Comparison of ENCODE assay signal across 14 mouse cellular contexts in the genomic region with DNA sequence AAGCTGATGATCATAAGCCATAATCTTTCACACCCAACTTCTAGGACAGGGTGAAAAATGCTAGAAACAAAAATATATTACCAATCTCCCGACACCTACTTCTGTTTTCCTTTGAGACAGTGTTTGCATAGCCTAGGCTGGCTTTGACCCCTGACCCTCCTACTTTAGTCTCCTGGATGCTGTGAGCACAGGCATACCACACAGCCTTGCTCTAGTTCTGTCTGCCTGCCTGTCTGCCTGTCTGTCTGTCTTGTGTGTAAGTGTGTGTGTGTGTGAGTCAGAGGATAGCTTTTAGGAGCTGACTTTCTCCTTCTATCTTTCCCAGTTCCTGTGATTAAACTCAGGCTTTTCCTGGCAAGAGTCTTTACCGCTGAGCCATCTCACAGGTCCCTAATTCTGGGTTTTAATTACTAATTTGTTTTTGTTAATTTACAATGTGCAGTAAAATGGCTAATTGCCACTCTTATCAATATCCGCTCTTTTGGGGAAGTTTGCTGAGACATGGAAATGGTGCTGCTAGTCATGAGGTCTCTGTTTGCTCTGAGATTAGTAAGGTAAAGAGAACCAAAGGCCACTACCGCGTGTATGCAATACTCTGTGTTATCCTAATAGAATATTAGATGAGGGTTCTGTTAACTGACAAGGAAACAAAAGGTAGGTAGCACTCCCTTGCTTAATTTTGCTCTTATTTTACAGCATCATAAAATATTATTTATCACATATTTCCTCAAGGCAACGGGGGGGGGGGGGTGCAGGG.
"Had no signal": no experiment of that assay in that cellular context is flagged by ENCODE, and none has a peak within 500 bp of the region (broad histone marks: within the 10 kb centered on the region; RNA-seq: fewer than 3 reads in every experiment).

No protein-coding gene starts in this region.

- H3K9ac ChIP-seq: limb, embryonic 13.5 days; liver, embryonic 13.5 days; lung, embryonic 14.5 days; midbrain, embryonic 13.5 days; neural tube, embryonic 15.5 days had no signal

- DNase-seq: kidney, adult 11 months; kidney, adult 9 months; left cerebral cortex, postnatal 4 days; liver, embryonic 13.5 days; lung, embryonic 14.5 days; lung, postnatal 10 days; right cerebral cortex, adult 18-20 months; thymus, postnatal 4 days had no signal

- H3K9me3 ChIP-seq: limb, embryonic 13.5 days; liver, embryonic 13.5 days; midbrain, embryonic 13.5 days; neural tube, embryonic 15.5 days had no signal

- H3K4me1 ChIP-seq: limb, embryonic 13.5 days; liver, embryonic 13.5 days; midbrain, embryonic 13.5 days had no signal

- ATAC-seq: hindbrain, postnatal 0 days; midbrain, embryonic 13.5 days had no signal

- H3K27ac ChIP-seq: hindbrain, postnatal 0 days; kidney, postnatal 0 days; limb, embryonic 13.5 days; liver, embryonic 13.5 days; midbrain, embryonic 13.5 days; neural tube, embryonic 15.5 days had no signal

- H3K4me3 ChIP-seq: limb, embryonic 13.5 days; liver, embryonic 13.5 days; midbrain, embryonic 13.5 days; myocyte; neural tube, embryonic 15.5 days had no signal

- H3K4me2 ChIP-seq: limb, embryonic 13.5 days; liver, embryonic 13.5 days; lung, embryonic 14.5 days; midbrain, embryonic 13.5 days; neural tube, embryonic 15.5 days had no signal

- H3K27me3 ChIP-seq: limb, embryonic 13.5 days; liver, embryonic 13.5 days; midbrain, embryonic 13.5 days had no signal

- H3K36me3 ChIP-seq: limb, embryonic 13.5 days; liver, embryonic 13.5 days; midbrain, embryonic 13.5 days; neural tube, embryonic 15.5 days had no signal
